Mouse (Mus musculus): ENCODE data around the gene Flii. TPM values are rescaled to one million over a fixed set of nuclear protein-coding genes. Genes with fewer than 3 reads are reported as not detected.

The Flii gene
- total and polyA plus RNA-seq, 3 experiments: 49.5 to 112 (median 88.6) TPM

DNA sequence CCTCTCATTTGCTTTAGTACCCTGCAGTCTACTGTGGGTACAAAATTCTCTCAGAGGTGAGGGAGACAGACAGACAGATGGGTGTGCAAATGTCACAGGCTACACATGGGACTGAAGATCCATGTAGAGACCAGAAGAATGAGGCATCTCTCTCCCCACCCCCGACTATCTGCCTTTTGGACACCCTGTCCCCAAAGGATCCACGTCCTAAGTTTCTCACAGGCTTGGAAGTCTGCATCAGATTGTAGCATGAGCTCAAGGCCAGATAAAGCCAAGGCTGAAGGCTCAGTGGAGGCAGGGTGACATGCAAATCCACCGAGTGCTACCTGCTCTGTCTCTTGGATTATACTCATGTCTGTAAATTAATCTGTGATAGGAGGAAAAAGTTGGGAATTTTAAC is 9.4 kb upstream of the Flii start:
- Histone ChIP-seq H3K9ac (ENCODE audit: insufficient read depth, low read depth) (no peak overlapping the region), H3K27ac (ENCODE audit: insufficient read depth, low read depth) (no peak overlapping the region), H3K4me1 (ENCODE audit: control insufficient read depth in 1 of 2, insufficient read depth in 2 of 2) (peaks cover 8 to 18% of the 10 kb centered on the region in 2 experiments; a peak in 3 of 4 replicates), H3K9me3 (replicated peaks; ENCODE audit: low read length) (peaks cover 5% of the 10 kb centered on the region), H3K27me3 (replicated peaks) (no peaks in the 10 kb centered on the region), H3K79me2 (replicated peaks; ENCODE audit: control insufficient read depth, extremely low read depth, insufficient read depth, poor library complexity, severe bottlenecking) (no peaks in the 10 kb centered on the region), H3K4me3 (replicated peaks in 1 of 3; ENCODE audit: low read depth in 2 of 3, low read length in 2 of 3, poor library complexity in 1 of 3) (no peak overlapping the region), H3K36me3 (replicated peaks in 1 of 2; ENCODE audit: control insufficient read depth in 1 of 2, insufficient read depth in 1 of 2, low read length in 1 of 2) (peaks cover 48 to 84% of the 10 kb centered on the region in 2 experiments), H3K4me2 (ENCODE audit: insufficient read depth, low read depth, poor library complexity, severe bottlenecking) (no peak overlapping the region)
- in situ Hi-C loops (cut with MboI; ENCODE audit: low pct_ligation_motif_present, low pct_unique_long_range_greater_than_20kb, low sequenced_read_pairs): no loop called here
- DNase-seq (ENCODE audit: extremely low read depth): no peak
- dilution Hi-C loops (cut with MboI; ENCODE audit: extremely low pct_ligation_motif_present, extremely low pct_unique_long_range_greater_than_20kb, low sequenced_read_pairs): no loop called here
- TF ChIP-seq MAX (IDR thresholded peaks at IDR 0.05; ENCODE audit: low read length): no peak
- TF ChIP-seq EP300 (IDR thresholded peaks at IDR 0.05; ENCODE audit: low read length): no peak

DNA sequence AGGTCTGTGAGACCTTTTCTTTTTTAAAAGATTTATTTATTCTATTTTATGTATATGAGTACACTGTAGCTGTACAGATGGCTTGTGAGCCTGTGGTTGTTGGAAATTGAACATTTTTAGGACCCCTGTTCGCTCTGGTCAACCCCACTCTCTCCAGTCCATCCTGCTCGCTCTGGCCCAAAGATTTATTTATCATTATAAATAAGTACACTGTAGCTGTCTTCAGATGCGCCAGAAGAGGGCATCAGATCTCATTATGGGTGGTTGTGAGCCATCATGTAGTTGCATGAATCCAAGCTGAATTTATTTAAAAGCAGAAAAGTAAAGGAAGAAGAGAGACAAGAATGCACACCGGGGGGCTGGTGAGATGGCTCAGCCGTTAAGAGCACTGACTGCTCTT is 8.1 kb upstream of the Flii start:
- dilution Hi-C loops (cut with MboI; ENCODE audit: extremely low pct_ligation_motif_present, extremely low pct_unique_long_range_greater_than_20kb, low sequenced_read_pairs) (no loop called here), in situ Hi-C loops (cut with MboI; ENCODE audit: low pct_ligation_motif_present, low pct_unique_long_range_greater_than_20kb, low sequenced_read_pairs) (no loop called here)
- Histone ChIP-seq H3K4me1 (ENCODE audit: control insufficient read depth in 1 of 2, insufficient read depth in 2 of 2) (peaks cover 8 to 25% of the 10 kb centered on the region in 2 experiments; a peak in 3 of 4 replicates), H3K4me2 (ENCODE audit: insufficient read depth, low read depth, poor library complexity, severe bottlenecking) (no peak overlapping the region), H3K9ac (ENCODE audit: insufficient read depth, low read depth) (no peak overlapping the region), H3K4me3 (replicated peaks in 1 of 3; ENCODE audit: low read depth in 2 of 3, low read length in 2 of 3, poor library complexity in 1 of 3) (no peak overlapping the region), H3K27ac (ENCODE audit: insufficient read depth, low read depth) (no peak overlapping the region), H3K9me3 (replicated peaks; ENCODE audit: low read length) (peaks cover 5% of the 10 kb centered on the region), H3K79me2 (replicated peaks; ENCODE audit: control insufficient read depth, extremely low read depth, insufficient read depth, poor library complexity, severe bottlenecking) (no peaks in the 10 kb centered on the region), H3K36me3 (replicated peaks in 1 of 2; ENCODE audit: control insufficient read depth in 1 of 2, insufficient read depth in 1 of 2, low read length in 1 of 2) (peaks cover 45 to 84% of the 10 kb centered on the region in 2 experiments), H3K27me3 (replicated peaks) (no peaks in the 10 kb centered on the region)
- no peak for DNase-seq (ENCODE audit: extremely low read depth)
- TF ChIP-seq MAFK (IDR thresholded peaks at IDR 0.05; ENCODE audit: insufficient replicate concordance, low read length) (no peak), JUND (conservative IDR thresholded peaks at IDR 0.05; ENCODE audit: low read depth, low read length) (no peak), CTCF (conservative IDR thresholded peaks at IDR 0.05 in 1 of 2, IDR thresholded peaks at IDR 0.05 in 1 of 2; ENCODE audit: low read depth in 2 of 2, low read length in 2 of 2) (no peak), ZNF384 (IDR thresholded peaks at IDR 0.05; ENCODE audit: low read depth, low read length) (no peak), MYC (IDR thresholded peaks at IDR 0.05; ENCODE audit: low read depth, low read length) (no peak), JUN (IDR thresholded peaks at IDR 0.05; ENCODE audit: insufficient read depth, low read depth, low read length) (no peak), E2F4 (IDR thresholded peaks at IDR 0.05; ENCODE audit: insufficient replicate concordance, low read depth, low read length) (no peak)

DNA sequence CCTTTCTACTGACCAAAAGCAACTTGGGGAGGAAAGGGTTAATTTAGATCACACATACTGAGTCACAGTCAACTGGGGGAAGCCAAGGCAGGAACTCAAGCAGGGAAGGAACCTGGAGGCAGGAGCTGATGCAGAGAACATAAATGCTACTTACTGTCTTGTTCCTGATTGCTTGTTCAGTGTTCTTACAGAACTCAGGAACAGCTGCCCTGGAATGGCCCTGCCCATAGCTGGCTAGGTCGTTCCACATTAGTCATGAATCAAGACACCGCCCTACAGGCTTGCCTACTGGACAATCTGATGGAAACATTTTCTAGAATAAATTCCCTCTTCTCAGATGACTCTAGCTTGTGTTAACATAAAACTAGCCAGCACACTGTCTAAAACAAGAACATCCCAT is 7.1 kb upstream of the Flii start:
- H3K36me3 ChIP-seq (replicated peaks in 1 of 2; ENCODE audit: control insufficient read depth in 1 of 2, insufficient read depth in 1 of 2, low read length in 1 of 2): peaks cover 35 to 75% of the 10 kb centered on the region in 2 experiments
- no peak overlapping the region for H3K9ac ChIP-seq (ENCODE audit: insufficient read depth, low read depth)
- TF ChIP-seq ZMIZ1 (IDR thresholded peaks at IDR 0.05; ENCODE audit: low read depth, low read length) (no peak), MAZ (IDR thresholded peaks at IDR 0.05; ENCODE audit: low read depth, low read length) (no peak), PAX5 (IDR thresholded peaks at IDR 0.05; ENCODE audit: low read length) (no peak), JUND (conservative IDR thresholded peaks at IDR 0.05; ENCODE audit: low read depth, low read length) (no peak), ZC3H11A (IDR thresholded peaks at IDR 0.05; ENCODE audit: low read depth, low read length) (no peak)
- no peak overlapping the region for H3K27ac ChIP-seq (ENCODE audit: insufficient read depth, low read depth)
- H3K79me2 ChIP-seq (replicated peaks; ENCODE audit: control insufficient read depth, extremely low read depth, insufficient read depth, poor library complexity, severe bottlenecking): no peaks in the 10 kb centered on the region
- H3K4me3 ChIP-seq (replicated peaks in 1 of 3; ENCODE audit: low read depth in 2 of 3, low read length in 2 of 3, poor library complexity in 1 of 3): no peak overlapping the region
- H3K27me3 ChIP-seq (replicated peaks): no peaks in the 10 kb centered on the region
- peaks cover 5% of the 10 kb centered on the region for H3K9me3 ChIP-seq (replicated peaks; ENCODE audit: low read length)
- in situ Hi-C loops (cut with MboI; ENCODE audit: low pct_ligation_motif_present, low pct_unique_long_range_greater_than_20kb, low sequenced_read_pairs): no loop called here
- DNase-seq (ENCODE audit: extremely low read depth): no peak
- H3K4me2 ChIP-seq (ENCODE audit: insufficient read depth, low read depth, poor library complexity, severe bottlenecking): no peak overlapping the region
- H3K4me1 ChIP-seq (ENCODE audit: control insufficient read depth in 1 of 2, insufficient read depth in 2 of 2): peaks cover 9 to 35% of the 10 kb centered on the region in 2 experiments
- dilution Hi-C loops (cut with MboI; ENCODE audit: extremely low pct_ligation_motif_present, extremely low pct_unique_long_range_greater_than_20kb, low sequenced_read_pairs): no loop called here
